Mouse (Mus musculus) neutrophil, adult 5-6 weeks (primary cell): ENCODE measurements around the gene Dph2. TPM values are rescaled to one million over a fixed set of nuclear protein-coding genes. Genes with fewer than 3 reads are reported as not detected.

ENCODE experiments used
- ATAC-seq: fragments of 151-379, 151-347 bp; 2 replicates; pipeline ENCODE4 v1.8.0; 2017; ENCODE audit warnings: mild to moderate bottlenecking, moderate TSS enrichment; ENCODE audit not compliant: insufficient number of reproducible peaks, poor library complexity, low FRiP score, severe bottlenecking; ENCODE audit errors: extremely low read depth
- total RNA-seq: library from RNA; stranded (forward); fragments of 200-1000 nt; gene quantifications from 2 replicates; pipeline ENCODE4 v1.2.3, GENCODE M21; 2017

Gene Dph2
- total RNA-seq, 1 experiment from 2014 or later, result 11.8 TPM

- ATAC-seq, result no peak
These were observed 8.8 kb downstream of the Dph2 start, which contains the start of gene B4galt2 for GRCm38 (mm10) chr4:117882701-117883691. B4galt2 (minus strand) TSS chr4:117883487.

DNA sequence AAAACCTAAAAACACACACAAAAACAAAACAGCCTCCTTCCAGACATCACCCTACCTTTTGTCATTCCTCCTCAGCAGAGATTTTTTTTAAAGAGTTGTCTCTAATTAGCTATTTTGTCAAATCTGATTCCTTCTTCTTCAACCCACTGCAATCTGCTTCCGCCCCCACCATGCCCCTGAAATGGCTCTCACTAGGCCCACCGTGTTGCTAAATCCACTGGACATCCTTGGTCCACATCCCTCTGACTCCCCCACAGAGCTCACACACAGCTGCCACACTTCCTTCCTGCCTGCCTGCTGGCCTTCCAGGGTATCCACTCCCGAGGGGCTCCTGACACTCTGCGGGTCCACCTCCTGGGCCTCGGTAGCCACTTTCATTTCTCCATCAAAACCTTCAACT is 13.1 kb downstream of the Dph2 start:
- ATAC-seq, result no peak

DNA sequence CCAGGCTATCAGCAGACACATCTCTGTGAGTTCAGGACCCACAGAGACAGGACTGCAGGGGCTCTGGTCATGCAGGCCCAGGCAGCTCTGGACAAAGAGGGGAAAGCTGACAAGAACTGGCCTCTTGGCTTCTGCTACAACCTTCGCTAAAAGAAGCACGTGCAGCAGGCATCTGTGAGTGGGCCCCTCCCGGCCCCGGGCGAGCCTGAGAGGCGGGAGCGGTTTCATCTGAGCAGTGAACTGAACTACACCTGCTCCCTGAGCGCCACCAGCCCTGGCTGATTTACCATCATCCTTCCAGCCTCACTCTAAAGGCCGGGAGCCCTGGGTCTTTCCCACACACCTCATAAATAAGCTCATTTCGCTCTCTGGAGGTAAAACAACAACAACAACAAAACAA is 13.5 kb downstream of the Dph2 start:
- ATAC-seq, result no peak

GRCm38 (mm10) chr4:117873615-117874014 is 18.2 kb downstream of the Dph2 start:
- no peak for ATAC-seq

GRCm38 (mm10) chr4:117872471-117872886 is 19.4 kb downstream of the Dph2 start, which contains the start of gene Ccdc24:
Ccdc24 (minus strand) TSS chr4:117872557.
- no peak for ATAC-seq

DNA sequence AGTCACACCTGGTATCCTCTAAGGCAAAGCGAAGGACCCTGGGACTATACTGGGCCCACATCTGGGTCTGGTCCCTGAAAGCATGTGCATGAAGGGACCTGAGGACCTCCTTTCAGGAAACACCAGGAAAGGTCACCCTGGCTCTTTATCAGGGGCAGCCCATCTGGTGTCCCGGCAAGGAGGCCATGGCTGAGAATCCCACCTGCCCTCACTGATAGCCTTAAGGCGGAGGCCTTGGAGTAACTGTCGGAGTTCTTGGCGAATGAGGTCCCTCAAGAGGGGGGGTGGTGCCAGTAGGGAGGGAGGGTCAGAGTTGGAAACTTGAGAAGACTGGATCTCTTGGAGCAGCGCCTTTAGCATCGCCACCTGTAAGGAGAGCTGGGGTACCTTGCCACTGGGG is 20.0 kb downstream of the Dph2 start:
- ATAC-seq, result no peak

DNA sequence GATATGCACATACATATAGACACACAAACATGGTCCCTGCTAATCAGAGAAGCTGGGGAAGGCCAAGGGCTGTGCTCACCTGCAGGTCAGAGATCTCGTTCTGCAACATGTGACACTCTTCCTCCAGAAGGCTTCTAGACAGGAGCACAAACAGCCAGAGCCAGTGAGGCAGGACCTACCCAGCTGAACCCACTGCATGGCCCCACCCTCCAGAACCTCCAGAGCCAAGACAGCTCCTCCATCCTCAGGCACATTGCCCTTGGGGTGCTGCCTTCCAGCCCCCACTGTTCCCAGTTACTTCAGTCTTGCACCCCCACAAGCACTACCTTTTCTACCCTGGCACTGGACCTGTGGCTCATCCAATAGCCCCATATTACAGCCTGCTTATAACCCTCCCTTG is 21.4 kb downstream of the Dph2 start:
- ATAC-seq, result no peak

DNA sequence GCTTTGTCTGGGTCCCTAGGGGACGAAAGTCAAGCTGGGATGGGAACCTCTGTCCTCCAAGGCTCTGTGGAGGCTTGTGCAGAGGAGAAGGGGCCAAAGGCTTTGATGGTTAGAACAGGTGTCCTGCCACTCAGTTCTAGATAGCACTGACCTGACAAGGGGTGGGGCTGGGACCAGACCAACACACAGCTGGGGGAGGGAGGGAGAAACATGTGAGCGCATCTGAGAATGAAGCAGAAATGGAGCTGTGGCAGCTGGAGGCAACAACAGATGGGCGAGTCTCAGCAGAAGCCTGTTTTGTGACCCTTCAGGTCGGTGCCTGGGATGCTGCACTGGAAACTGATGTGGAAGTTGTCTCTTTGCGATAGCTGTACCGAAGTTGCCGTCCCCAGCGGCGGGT is 22.5 kb downstream of the Dph2 start:
- ATAC-seq, result no peak

GRCm38 (mm10) chr4:117867823-117868222 is 24.0 kb downstream of the Dph2 start:
- ATAC-seq, result peak; percentile 28

GRCm38 (mm10) chr4:117867000-117867399 is 24.8 kb downstream of the Dph2 start:
- ATAC-seq, result no peak

DNA sequence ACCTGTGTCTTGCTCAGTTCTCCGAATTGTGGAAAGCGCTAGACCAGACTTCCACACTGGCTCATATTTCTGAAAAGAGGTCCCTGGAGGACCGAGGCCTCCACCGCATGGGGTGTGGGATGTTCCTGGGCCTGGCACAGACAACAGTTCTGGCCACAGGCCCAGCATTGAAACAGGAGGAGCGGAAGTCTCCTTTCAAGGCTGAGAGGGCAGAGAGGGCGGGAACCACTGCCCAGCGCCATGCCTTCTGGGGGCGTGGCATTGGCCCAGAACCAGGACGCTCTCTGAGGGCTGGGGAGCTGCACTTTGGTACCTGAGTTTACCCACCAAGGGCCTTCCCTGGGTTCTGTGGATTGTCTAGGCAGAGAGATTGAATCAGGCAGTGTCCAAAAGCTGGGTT is 25.7 kb downstream of the Dph2 start:
- ATAC-seq, result 0 out of 2 replicates have a peak, but pooled peaks have one; percentile 37

GRCm38 (mm10) chr4:117862823-117863222 is 29.0 kb downstream of the Dph2 start:
- no peak for ATAC-seq

DNA sequence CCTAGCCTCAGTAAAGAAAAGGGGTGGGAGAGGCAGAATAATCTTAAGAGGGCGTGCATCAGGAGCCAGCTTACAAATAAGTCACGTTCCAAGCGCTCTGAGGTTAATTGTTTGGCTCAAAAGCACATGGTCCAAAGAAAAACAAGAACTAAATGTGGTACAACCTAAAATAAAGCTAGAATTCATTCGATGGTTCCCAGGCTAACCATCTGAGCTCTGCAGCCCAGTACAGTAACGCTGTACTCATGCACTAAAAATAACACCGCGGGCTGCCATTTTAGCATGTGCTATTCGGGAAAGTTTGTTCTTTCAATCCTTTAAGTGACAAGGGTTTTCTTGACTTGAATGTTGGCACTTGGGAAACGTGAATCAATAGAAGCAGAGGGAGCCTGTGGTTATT is 31.3 kb downstream of the Dph2 start:
- ATAC-seq, result no peak

- peak; percentile 17; the same call in 1 of the 2 replicates for ATAC-seq
These were observed 33.0 kb downstream of the Dph2 start for GRCm38 (mm10) chr4:117858794-117859193.

DNA sequence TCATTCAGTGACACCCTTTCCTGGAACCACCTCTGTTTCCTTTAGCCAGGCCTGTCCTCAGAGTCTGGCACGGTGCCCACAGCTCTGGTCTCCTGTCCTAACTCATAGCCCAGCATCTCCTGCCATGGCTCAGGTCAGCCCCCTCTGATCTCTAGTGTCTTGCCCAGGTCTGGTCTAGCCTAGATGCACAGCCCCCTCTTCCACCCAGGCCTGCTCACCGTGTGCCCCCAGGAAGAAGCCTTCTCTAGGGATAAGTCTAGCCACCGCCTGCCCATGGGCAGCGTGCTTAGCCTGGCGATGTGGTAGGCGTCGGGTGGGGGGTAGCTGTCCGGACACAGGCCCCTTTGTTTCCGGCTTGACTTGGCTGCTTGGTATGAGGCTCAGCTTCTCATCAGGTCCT is 36.7 kb downstream of the Dph2 start:
- ATAC-seq, result no peak

DNA sequence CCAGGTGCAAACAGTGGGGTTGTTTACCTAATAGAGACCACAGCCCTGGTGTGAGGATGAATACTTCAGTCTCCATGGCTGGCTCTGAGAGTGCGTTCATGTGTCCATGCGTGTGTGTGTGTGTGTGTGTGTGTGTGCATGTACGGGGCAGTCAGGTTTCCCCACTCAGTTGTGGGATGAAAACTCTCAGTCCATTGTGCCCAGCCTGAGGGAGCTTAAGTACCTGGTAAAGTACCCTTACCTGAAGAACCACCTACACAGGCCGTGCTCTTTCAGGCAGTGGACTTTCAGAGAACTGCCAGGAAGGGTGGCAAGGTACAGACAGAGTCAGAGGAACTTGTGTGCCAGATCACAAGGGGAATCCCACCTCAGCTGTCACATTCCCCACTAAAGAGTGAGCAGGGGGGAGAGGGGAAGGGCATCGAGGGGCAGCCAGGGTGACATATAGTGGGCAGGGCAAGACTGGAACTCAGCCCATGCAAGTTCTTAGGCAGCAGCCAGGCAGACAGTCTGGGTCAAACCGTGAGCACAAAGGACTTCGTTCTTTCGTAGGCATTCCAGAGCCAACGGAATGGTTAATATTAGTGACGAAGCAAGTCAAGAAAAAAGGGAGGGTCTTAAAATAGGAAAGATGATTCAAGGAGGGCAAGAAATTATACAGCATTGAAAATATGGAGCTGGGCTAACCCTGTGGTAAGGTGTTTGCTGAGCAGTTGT is 39.5 kb downstream of the Dph2 start:
- no peak for ATAC-seq

DNA sequence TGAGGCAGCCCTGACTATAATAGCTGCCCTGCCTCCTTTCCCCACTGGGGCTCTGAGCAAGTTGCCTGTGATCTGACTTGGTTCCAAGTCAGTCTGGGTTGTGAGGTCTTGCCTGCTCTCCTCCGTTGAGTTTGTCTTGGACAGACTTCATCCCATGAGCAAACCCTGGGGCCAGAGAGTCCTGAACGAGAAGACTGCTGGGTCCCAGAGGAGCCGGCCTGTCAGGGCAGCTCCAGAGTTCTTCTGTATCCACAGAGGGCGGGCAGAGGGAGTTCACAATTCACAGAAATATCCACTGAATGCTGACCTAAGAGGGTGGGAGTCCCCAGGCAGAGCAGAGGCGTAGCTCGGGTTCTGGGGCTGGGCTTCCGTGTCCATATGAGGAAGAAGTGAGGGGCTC is 41.0 kb downstream of the Dph2 start:
- ATAC-seq, result no peak

- ATAC-seq, result no peak
These were observed 41.7 kb downstream of the Dph2 start for GRCm38 (mm10) chr4:117850176-117850575.

- ATAC-seq, result no peak
These were observed 42.3 kb downstream of the Dph2 start for GRCm38 (mm10) chr4:117849506-117849905.

DNA sequence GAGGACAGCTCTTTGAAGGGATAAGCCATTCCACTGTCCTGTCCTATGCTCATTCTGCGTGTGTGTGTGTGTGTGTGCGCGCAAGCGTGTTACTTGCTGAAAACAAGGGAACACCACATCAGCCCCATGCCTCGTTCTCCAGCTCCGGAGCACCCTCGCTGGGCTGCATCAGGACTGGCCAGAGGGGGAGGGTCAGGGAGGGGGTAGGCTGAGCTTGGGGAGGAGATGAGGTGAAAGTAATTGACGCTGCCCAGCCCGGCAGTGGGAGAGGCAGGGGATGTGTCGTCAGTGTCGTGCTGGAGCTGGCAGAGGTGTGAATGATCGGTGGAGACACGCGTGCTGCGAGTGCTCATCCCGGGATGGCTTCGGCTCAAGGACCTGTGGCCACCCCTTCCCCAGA is 42.8 kb downstream of the Dph2 start:
- ATAC-seq, result no peak
